Mouse (Mus musculus): Measurements from ENCODE around the gene Tm7sf3.

- TF ChIP-seq CTCF (IDR thresholded peaks at IDR 0.05; ENCODE audit: extremely low read depth, insufficient read depth, low read length) (no peak), POLR2A (IDR thresholded peaks at IDR 0.05; ENCODE audit: extremely low read depth, insufficient read depth, low read length) (no peak)
Measured at GRCm38 (mm10) chr6:146632403-146632802, 10.2 kb downstream of the Tm7sf3 start.
